Mouse (Mus musculus) lung, embryonic 15.5 days (tissue): ENCODE data around the gene Kiz. TPM values are rescaled to one million over a fixed set of nuclear protein-coding genes. Genes with fewer than 3 reads are reported as not detected.

Experiments used
- ATAC-seq: fragments of 200-750 bp; cut with Nextera tagmentation; 2 replicates; pipeline ENCODE4 v1.8.0; 2017; ENCODE audit warnings: moderate number of reproducible peaks, borderline replicate concordance; ENCODE audit not compliant: low FRiP score, low TSS enrichment; ENCODE audit errors: extremely low read depth
- H3K27ac ChIP-seq: fragments of 300-500 bp; sonication (generic); 2 replicates; pipeline ENCODE4 v1.5.1; 2015; ENCODE audit warnings: moderate library complexity, mild to moderate bottlenecking, inconsistent platforms
- H3K27me3 ChIP-seq: fragments of 300-500 bp; sonication (generic); 2 replicates; pipeline ENCODE4 v1.6.1; 2015; ENCODE audit warnings: inconsistent platforms
- H3K36me3 ChIP-seq: fragments of 300-500 bp; sonication (generic); 2 replicates; pipeline ENCODE4 v1.6.1; 2015; ENCODE audit warnings: inconsistent platforms
- H3K4me1 ChIP-seq: fragments of 300-500 bp; sonication (generic); 2 replicates; pipeline ENCODE4 v1.6.1; 2015; ENCODE audit warnings: inconsistent platforms
- H3K4me2 ChIP-seq: fragments of 300-500 bp; sonication (generic); 2 replicates; pipeline ENCODE4 v1.6.1; 2015; ENCODE audit warnings: inconsistent platforms, mild to moderate bottlenecking, moderate library complexity
- H3K4me3 ChIP-seq: fragments of 300-500 bp; sonication (generic); 2 replicates; pipeline ENCODE4 v1.5.1; 2015; ENCODE audit warnings: mild to moderate bottlenecking, inconsistent platforms
- H3K9ac ChIP-seq: fragments of 300-500 bp; sonication (generic); 2 replicates; pipeline ENCODE4 v1.6.1; 2015; ENCODE audit warnings: inconsistent platforms
- H3K9me3 ChIP-seq: fragments of 300-500 bp; sonication (generic); 2 replicates; pipeline ENCODE4 v1.6.1; 2016; ENCODE audit warnings: inconsistent platforms
- WGBS: fragments of 180-500 bp; shearing (Covaris S2); methylation state at CpG from one replicate; pipeline ENCODE4 v1.1.7; 2015; 5-methylcytosine and 5-hydroxymethylcytosine counted together
- polyA plus RNA-seq: library from polyadenylated mRNA; unstranded; fragments of >200 nt; fragmentation: Nextera tagmentation; extraction: Ambion mirVana; gene quantifications from 2 replicates; pipeline ENCODE4 v1.2.1, GENCODE M21; 2015

Kiz gene
- polyA plus RNA-seq, 1 experiment from 2014 or later: 34.9 TPM

- Histone ChIP-seq H3K4me1 (no peaks in the 10 kb centered on the region), H3K4me2 (no peak overlapping the region), H3K36me3 (no peaks in the 10 kb centered on the region), H3K27me3 (no peaks in the 10 kb centered on the region), H3K9me3 (no peaks in the 10 kb centered on the region), H3K9ac (no peak overlapping the region), H3K27ac (no peak overlapping the region), H3K4me3 (no peak overlapping the region)
- WGBS: 76% methylated on average over 1 of the region's 1 CpGs
- ATAC-seq: no peak
These were observed 130.1 kb downstream of the Kiz start for GRCm38 (mm10) chr2:146985807-146986206.

- Histone ChIP-seq H3K27ac (no peak overlapping the region), H3K4me1 (no peaks in the 10 kb centered on the region)
These were observed 130.8 kb downstream of the Kiz start for GRCm38 (mm10) chr2:146986429-146986828.

DNA sequence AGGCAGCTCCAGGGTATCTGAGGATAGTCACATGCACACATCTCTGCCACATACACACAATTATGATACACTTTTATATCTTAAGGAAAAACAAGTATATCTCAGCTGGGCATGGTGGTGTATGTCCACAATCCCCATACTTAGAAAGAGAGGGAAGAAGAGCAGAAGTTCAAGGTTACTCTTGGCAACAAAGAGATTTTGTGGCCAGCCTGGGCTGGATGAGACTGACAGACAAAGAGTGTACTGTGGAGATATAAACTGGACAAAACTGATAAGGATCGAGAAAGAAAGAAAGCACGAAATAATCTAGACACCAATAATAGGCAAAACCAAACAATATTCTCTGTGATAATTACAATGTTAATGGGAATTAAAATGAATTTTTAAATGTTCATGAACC lies 151.6 kb downstream of the Kiz start:
- Histone ChIP-seq H3K27ac (no peak overlapping the region), H3K9ac (no peak overlapping the region), H3K4me3 (no peak overlapping the region), H3K4me2 (no peak overlapping the region), H3K4me1 (peaks cover 9% of the 10 kb centered on the region), H3K36me3 (no peaks in the 10 kb centered on the region), H3K9me3 (no peaks in the 10 kb centered on the region), H3K27me3 (no peaks in the 10 kb centered on the region)
- no peak for ATAC-seq
- 84% methylated on average over 2 of the region's 2 CpGs for WGBS

More at GRCm38 (mm10) chr2:146986429-146986828, 130.8 kb downstream of the Kiz start:
- Histone ChIP-seq H3K9ac (no peak overlapping the region), H3K4me3 (no peak overlapping the region), H3K36me3 (no peaks in the 10 kb centered on the region), H3K9me3 (no peaks in the 10 kb centered on the region), H3K27me3 (no peaks in the 10 kb centered on the region), H3K4me2 (no peak overlapping the region)
- ATAC-seq: no peak

- H3K4me3 ChIP-seq: no peak overlapping the region
- no peaks in the 10 kb centered on the region for H3K9me3 ChIP-seq
- H3K27ac ChIP-seq: no peak overlapping the region
- ATAC-seq: no peak
- peaks cover 10% of the 10 kb centered on the region for H3K4me1 ChIP-seq
- no peak overlapping the region for H3K9ac ChIP-seq
- H3K27me3 ChIP-seq: no peaks in the 10 kb centered on the region
- H3K4me2 ChIP-seq: no peak overlapping the region
- no peaks in the 10 kb centered on the region for H3K36me3 ChIP-seq
These were observed 153.4 kb downstream of the Kiz start for GRCm38 (mm10) chr2:147009084-147009483.

DNA sequence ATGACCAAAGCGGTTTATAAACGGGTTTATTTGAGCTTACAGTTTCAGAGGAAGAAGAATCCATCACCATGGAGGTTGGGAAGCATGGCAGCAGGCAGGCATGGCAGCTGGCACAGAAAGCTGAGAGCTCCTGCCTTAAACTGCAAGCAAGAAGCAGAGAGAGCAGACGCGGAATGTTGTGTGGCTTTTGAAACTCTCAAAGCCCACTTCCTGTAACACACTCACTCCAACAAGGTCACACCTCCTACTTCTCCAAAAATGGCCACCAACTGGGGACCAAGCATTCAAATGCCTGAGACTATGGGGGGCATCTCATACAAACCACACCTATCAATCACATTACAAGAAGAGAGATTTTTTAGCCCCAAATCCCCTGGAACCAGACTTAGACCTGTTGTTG lies 154.5 kb downstream of the Kiz start:
- no peaks in the 10 kb centered on the region for H3K36me3 ChIP-seq
- no peak overlapping the region for H3K4me2 ChIP-seq
- WGBS: 95% methylated on average over 4 of the region's 4 CpGs
- ATAC-seq: no peak
- no peak overlapping the region for H3K9ac ChIP-seq
- H3K27me3 ChIP-seq: no peaks in the 10 kb centered on the region
- no peaks in the 10 kb centered on the region for H3K9me3 ChIP-seq
- H3K4me1 ChIP-seq: peaks cover 16% of the 10 kb centered on the region
- no peak overlapping the region for H3K4me3 ChIP-seq
- no peak overlapping the region for H3K27ac ChIP-seq

DNA sequence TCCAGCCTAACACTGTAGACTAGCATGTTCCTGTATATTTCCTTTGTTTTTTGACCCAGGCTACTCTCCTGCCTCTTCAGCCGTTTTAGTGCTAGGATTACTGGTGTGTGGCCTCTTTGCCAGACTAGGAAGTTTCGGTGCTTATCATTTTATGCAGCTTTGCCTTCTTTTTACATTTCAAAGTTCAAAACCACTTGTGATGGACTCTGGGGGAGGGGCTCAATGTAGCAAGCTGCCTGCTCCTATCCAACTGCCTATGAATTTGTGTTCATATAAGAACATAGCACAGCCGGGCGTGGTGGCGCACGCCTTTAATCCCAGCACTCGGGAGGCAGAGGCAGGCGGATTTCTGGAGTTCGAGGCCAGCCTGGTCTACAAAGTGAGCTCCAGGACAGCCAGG lies 155.3 kb downstream of the Kiz start:
- no peak overlapping the region for H3K9ac ChIP-seq
- no peak overlapping the region for H3K4me3 ChIP-seq
- H3K9me3 ChIP-seq: no peaks in the 10 kb centered on the region
- no peaks in the 10 kb centered on the region for H3K36me3 ChIP-seq
- H3K4me2 ChIP-seq: no peak overlapping the region
- H3K27ac ChIP-seq: no peak overlapping the region
- no peaks in the 10 kb centered on the region for H3K27me3 ChIP-seq
- no peak for ATAC-seq
- 90% methylated on average over 9 of the region's 9 CpGs for WGBS
- peaks cover 18% of the 10 kb centered on the region for H3K4me1 ChIP-seq

DNA sequence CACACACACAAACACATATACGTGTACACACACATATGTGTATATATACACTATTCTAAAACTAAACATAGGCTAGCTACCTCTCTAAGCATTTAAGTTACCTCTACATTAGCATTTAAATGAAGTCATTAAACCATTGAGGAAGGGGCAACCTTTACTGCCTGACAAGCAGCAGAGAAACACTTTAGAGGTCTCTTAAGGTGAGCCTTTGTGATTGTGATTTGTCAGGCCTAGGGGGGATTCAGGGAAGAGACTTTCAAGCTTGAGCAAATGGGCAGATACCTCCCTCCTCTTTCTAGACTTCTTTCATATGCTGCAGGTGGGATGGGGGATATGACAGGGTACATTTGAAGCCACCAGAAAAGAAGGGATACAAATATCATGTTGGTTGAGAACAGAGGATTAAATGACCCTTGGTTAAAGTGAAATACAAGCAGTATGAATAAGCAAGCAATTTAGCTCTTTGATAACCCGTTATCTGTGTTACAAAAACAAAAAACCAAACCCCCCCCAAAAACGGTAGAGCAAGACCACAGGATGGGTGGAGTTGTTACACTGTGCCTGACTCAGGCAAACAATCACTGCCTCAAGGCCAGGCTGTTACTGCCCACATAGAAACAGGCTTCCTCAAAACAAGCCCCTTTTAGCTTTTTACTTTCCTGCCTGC lies 155.9 kb downstream of the Kiz start:
- WGBS: 51% methylated on average over 3 of the region's 3 CpGs
- Histone ChIP-seq H3K27me3 (no peaks in the 10 kb centered on the region), H3K4me3 (peak overlapping the region; percentile 97), H3K9ac (peak overlapping the region; percentile 92), H3K4me2 (peak overlapping the region; percentile 77), H3K4me1 (peaks cover 19% of the 10 kb centered on the region), H3K36me3 (no peaks in the 10 kb centered on the region), H3K9me3 (no peaks in the 10 kb centered on the region), H3K27ac (peak overlapping the region; percentile 100)
- no peak for ATAC-seq

DNA sequence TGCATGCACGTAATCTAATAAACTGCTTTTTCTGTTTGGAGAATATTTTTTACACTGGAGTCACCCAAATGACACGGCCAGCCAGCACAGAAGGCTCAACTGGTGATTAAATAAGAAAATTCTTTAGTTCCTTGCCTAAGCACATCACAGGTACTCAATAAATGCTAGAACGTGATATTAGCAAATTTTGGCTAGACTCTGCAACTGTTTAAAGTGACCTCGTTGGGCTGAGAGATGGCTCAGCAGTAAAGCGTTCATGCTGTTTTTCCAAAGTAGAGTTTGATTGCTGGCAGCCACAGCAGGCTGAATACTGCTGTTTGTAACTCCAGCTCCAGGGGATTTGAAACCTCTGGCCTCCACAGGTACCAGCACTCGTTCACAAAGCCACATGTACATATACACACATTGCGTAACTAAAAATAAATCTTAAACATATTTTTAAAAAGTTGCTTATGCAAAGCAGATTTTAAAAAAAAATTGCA lies 156.5 kb downstream of the Kiz start:
- Histone ChIP-seq H3K36me3 (no peaks in the 10 kb centered on the region), H3K27ac (peak overlapping the region; percentile 100), H3K4me3 (peak overlapping the region; percentile 97), H3K9me3 (no peaks in the 10 kb centered on the region), H3K4me2 (peak overlapping the region; percentile 77), H3K27me3 (no peaks in the 10 kb centered on the region), H3K9ac (peak overlapping the region; percentile 92), H3K4me1 (peaks cover 19% of the 10 kb centered on the region)
- WGBS: 15% methylated on average over 7 of the region's 7 CpGs
- ATAC-seq: no peak

DNA sequence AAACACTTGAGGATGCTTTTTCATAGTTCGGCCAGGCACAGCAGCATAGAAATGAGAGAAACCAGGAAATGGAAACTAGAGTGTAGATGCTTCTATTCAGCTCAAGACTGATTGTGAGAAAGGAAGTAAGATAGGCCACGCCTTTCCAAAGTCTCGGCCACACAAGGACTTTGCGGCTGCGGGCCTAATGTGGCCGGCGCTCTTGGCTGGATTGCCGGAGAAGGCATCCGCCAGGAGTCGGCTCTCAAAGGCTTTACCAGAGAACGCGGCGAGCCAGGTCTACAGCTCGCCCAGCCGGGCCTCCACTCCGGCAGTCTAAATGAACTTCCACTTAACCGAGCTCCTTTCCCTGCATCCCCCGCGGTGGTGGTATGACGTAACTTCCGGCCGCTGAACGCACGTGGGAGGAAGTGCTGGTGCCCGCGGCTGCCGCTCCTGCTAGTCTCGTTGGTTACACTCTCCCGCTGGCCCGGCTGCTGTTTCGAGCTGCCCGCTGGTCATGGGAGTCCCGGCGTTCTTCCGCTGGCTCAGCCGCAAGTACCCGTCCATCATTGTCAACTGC lies 157.0 kb downstream of the Kiz start, which contains the start of gene Xrn2:
Gene Xrn2, plus strand, starts transcription at position 374 of the 562 bp plus-strand sequence.
- Histone ChIP-seq H3K27ac (peak within 1 kb of the TSS; percentile 100), H3K9me3 (no peaks in the 10 kb centered on the region), H3K4me3 (peak within 1 kb of the TSS; percentile 97), H3K27me3 (no peaks in the 10 kb centered on the region), H3K36me3 (no peaks in the 10 kb centered on the region), H3K9ac (peak within 1 kb of the TSS; percentile 92), H3K4me2 (peak within 1 kb of the TSS; percentile 77), H3K4me1 (peaks cover 19% of the 10 kb centered on the region)
- peak; percentile 95 for ATAC-seq
- under 1% methylated on average over 37 of the region's 37 CpGs for WGBS

DNA sequence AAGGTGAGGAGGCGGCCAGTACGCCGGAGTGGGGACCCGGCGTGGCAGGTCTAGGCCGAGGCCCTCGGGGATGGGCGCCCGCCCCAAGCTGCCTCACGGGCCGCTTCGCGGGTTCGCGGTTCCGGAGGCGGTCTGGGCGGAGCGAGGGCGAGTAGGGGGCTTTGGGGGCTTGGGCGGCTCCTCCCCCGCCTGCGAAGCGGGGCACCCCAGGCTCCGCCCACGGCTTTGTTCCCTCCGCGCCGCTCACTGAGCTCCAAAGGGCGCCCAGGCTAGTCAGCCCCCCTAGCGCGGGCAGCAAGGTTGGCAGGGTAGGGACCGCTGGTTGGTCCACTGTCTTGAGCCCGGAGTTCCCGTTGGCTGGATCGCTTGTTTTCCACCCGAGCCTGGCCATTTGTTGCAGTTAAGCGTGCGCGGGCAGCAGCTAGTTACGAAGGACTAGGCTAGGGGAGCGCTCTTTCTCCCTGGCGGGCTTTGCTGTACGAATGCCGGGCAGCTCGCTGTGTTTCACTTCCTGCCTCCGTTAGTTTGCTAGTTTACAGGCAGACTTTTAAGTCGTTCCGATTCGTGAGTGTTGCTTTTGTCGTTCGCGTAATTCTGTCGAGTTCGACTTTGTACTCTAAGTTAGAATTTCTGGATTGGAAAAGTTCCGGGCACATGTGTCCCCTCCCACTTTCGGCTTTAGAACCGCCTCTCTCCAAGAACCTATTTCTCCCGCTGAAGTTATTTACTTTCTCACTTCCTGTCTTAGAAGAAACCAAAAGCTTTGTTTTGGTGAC lies 157.7 kb downstream of the Kiz start:
- under 1% methylated on average over 57 of the region's 59 CpGs for WGBS
- Histone ChIP-seq H3K27me3 (no peaks in the 10 kb centered on the region), H3K9ac (peak overlapping the region; percentile 92), H3K4me2 (peak overlapping the region; percentile 77), H3K4me3 (peak overlapping the region; percentile 97), H3K4me1 (peaks cover 19% of the 10 kb centered on the region), H3K9me3 (no peaks in the 10 kb centered on the region), H3K27ac (peak overlapping the region; percentile 100), H3K36me3 (no peaks in the 10 kb centered on the region)
- peak; percentile 87 for ATAC-seq

GRCm38 (mm10) chr2:147014101-147014886 lies 158.6 kb downstream of the Kiz start:
- no peak for ATAC-seq

More at GRCm38 (mm10) chr2:147014101-147014886, 158.6 kb downstream of the Kiz start:
- Histone ChIP-seq H3K9me3 (no peaks in the 10 kb centered on the region), H3K27ac (peak overlapping the region; percentile 100), H3K4me1 (peaks cover 19% of the 10 kb centered on the region), H3K9ac (peak overlapping the region; percentile 92), H3K36me3 (no peaks in the 10 kb centered on the region), H3K27me3 (no peaks in the 10 kb centered on the region), H3K4me3 (peak overlapping the region; percentile 97), H3K4me2 (peak overlapping the region; percentile 77)
- WGBS: 11% methylated on average over 15 of the region's 15 CpGs
